Mouse (Mus musculus) kidney, adult 8-10 months (tissue): ENCODE measurements around the gene Crybg1.
"Not testable (repeated sequence)": the region's sequence is repeated elsewhere in the genome, so short reads cannot be mapped to it uniquely, and the experiment has no call there.

ENCODE experiments used
- DNase-seq, 2 experiments: peaks; one replicate each; pipeline ENCODE4 v3.0.0; 2022

The Crybg1 gene

DNA sequence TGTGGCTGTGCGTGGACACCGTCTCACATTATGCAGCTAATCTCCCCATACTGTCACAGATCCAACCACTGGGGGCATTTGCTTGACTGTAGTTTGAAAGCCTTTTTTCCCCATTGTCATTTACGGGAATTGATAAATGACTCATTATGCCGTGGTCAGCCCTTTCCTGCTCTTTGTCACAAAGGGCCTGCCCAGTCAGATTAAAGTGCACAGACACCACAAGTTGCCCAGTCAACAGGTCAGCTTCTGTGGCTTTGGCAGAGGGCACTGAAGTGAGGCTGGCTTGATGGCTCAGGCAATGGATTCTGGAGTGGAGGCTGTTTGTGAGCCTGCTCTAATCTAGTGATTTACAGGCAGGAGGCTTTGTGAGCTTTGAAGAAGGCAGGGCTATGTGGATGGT, 204.9 kb downstream of the Crybg1 start:
- DNase-seq = no peak

DNA sequence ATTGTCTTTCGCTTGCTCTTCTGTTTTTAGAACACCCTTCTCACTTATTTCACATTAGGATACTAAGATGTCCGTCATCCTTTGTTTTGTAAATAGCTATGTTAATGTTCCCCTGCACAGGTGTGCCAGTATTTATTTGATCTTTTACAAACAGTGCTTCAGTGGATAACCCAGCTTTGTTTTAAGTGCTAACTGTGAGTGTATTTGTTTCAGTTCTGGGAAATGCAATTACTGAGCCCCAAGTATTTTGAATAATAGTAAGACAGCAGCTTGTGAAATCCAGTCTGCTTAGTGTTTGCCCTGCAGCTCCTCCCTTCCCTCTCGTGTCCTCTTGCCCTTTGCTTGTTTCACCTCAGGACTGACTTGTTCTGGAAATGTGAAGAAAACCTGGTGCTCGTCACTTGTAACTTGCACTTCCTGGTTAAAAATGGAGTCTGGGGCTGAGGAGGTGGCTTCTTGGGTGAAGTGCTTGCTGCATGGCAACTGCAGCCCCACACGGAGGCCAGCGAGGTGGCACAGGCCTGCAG, 209.5 kb downstream of the Crybg1 start:
- no peak for DNase-seq

DNA sequence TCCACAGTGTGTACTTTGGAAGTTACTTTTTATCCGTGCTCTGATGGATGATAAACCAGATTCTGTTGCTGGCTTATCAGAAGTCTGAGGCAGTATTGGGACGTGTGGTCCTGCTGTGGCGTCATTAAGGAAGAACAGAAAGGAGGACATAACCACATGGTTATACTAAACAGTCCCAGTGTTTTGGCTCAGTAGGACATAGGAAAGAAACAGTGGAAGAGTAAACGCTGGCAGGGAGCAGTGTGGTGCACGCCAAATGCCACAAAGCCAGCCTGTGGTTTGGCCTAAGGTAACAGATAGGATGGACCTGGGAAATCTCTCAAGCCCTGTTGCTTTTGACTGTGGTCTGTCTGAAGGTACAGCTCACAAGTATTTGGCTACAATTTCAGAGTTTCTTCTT, 220.1 kb downstream of the Crybg1 start:
- no peak for DNase-seq

DNA sequence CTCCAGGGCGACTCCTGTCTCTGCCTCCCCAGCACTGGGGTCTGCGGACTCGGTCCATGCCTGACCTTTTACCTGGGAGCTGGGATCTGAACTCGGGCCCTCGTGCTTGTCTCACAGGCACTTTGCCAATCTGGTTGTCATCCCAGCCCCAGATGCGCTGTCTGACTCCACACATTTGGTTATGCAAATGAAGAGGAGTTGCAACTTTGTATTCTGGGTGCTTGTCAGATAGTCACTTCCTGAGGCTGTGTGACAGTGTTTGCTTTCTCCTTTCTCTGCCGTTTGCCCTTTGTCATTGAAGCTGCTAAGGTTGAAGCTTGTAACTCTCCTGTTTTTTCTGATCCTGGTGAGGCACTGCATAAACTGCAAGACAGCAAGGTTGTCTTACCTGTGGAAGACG, 220.9 kb downstream of the Crybg1 start:
- DNase-seq = no peak

DNA sequence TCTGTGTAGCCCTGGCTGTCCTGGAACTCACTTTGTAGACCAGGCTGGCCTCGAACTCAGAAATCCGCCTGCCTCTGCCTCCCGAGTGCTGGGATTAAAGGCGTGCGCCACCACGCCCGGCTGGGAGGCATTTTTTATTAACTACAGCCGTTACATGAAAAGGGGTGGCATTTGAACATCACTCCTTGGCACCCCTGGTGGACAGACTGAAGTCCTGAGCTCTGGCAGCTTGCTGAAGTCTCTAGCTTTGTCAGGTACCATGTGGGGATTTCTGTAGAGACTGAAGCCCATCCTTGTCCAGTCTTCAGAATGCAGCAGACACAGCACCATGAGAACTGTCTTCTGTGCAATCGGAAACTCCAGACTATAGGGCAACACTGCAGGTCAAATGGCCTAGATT, 222.9 kb downstream of the Crybg1 start:
- not testable (repeated sequence) for DNase-seq

DNA sequence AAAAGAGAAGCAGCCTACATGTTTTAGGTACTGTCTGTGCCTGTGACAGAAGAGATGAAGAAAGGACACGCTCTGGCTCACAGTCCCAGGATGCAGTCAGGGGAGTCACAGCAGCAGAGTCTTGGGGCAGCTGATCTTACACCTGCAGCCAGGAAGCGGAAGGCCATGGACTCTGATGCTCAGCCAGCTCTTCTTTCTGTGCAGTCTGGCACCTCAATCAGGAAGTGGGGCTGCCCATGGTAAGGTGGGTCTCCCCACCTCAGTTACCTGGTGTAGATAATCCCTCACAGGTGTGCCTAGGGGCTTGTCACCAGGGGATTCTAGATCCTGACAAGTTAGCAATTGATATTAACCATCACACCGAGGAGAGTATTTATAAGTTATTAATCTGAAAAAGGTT, 225.6 kb downstream of the Crybg1 start:
- DNase-seq = no peak

DNA sequence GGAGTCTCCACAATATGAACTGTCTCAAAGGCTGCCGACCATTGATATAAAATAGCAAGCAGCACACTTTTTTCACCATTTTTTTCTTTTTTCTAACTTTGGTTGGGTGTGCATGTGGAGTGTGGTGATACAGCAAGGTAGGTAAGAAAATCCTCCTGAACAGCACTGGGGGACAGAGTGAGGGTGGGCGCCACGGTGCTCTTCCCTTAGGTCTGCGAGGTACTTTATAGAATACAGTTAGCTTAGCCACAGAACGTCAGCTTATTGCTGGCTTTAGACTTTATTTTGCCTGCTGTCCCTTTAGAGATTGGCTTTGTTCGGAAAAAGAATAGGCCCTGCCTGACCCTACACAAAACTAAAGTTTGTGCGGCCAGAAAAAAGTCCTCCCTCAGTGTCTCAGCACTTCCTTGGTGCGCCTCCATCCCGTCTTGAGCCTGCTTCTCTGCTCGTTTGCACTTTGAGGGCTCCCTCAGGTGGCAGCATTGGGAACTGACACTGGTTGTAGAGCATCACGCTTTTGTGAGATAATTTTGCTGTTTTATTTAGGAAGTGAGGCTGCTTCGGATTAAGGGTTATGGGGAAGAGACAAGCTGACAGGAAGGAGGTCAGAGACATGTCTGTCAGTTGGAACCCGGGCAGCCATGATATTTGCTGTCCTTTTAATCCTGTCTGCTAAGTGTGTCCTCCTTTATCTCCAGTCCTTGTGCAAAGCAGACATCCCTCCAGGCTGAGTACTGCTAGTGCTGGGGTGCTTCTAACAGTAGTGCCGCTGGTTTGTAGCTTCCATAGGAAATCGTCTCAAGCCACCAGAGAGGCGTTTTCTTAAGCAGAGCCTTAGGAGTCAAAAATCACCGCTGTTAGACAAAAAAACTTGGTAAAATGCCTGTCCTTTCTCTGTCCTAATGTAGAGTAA, 229.7 kb downstream of the Crybg1 start:
- DNase-seq = peak; percentile 54 to 83

DNA sequence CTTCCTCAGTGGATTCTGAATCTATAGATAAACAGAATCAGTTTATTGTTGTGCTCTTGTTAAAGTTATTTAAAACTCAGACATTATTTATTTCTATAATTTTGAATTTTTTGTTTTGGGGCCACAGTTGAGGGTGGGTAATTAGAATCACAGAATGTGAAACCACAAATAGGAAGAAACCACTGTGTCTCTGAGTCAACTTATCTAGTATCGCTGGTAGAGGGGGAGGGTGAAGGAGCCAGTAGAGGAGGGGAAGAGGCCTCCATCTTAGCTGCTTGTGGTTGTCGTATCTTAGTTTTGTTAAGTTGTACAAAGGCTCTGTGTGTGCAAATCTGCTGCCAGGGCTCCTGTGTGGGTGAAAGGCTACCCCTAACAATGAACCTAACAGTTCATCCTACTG, 231.9 kb downstream of the Crybg1 start:
- no peak for DNase-seq

DNA sequence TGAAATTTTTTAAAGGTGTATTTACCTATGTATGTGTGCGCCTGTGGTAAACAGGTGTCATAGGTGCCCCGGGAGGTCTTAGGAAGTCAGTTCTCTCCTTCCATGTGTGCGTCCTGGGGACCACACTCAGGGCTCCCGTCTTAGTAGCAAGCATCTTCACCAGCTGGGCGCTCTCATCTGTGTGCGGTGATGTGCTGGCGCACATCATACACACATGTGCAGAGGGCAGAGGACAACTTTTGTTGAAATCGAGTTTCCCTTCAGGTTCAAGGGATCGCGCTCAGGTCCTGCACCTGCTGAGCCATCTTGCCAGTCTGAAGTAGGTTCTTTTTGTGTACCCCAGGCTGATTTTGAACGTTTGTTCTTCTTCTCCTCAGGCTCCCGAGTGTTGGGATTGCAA, 232.5 kb downstream of the Crybg1 start:
- DNase-seq = no peak

DNA sequence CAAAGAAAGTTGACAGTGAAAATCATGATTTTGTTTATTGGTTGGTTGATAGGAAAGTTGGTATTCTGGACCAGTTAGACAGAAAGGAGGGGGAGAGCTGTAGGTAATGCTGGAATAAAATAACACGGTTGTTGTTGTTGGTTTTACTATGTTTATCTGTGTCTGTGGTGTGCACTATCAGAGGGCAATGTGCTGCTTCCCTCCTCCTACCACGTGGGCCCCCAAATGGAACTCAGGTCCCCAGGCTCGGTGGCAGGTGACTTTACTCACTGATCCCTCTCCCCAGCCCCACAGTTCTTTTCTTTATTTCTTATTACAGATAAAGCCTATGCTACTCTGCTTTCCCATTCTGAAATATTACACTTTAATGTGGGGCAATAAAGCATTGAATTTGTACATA, 236.4 kb downstream of the Crybg1 start:
- no peak for DNase-seq

DNA sequence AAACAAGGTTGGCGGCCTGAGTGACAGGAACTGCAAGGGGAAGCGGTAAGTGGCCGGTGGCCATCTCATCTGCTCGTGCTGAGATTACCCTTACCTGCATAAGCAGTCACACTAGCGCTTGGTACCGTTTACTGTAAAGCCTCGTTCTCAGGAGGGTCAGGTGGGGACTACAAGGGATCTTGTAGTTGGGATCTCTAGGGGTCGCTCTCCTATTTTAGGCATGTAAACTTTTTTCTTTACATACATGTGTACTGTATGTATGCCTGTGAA, 237.8 kb downstream of the Crybg1 start:
- no peak for DNase-seq

DNA sequence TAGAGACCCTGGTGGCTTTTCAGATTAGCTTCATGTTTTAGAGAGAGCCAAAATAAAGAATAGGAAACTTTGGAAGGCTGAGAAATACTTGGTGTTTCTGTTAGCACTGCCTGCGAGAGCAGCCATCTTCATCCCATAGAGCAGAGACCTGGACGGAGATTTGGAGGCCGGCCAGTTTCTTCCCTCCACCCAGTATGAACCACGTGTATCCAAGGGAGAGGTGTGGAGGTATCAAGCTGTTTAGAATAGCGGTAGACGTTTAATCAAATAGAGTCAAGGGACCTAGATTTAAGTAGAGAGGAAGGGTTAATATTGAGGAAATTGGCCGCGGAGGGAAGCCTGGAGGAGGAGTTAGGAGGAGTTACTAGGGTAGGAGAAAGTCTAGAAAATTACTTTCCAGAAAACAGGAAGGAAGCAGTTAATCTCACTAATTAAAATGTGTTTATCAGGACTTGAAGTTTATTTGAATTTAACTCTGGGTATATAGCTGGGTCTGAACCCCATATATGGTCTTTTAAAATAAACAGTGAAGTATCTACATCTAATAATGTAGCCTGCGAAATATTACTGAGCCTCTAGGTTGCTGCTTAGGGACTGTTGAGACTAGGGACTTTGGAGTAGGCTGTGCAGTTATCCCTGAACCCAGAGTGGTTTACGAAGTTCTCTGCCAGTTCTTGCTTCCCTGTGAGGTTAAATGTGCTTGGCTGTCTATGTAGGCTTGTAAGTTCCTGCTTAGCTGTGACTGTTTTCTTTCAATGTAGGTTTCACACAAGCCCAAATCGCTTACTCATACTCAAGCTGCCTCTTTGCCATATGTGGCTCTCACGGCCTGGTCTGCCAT, 238.4 kb downstream of the Crybg1 start:
- no peak for DNase-seq

DNA sequence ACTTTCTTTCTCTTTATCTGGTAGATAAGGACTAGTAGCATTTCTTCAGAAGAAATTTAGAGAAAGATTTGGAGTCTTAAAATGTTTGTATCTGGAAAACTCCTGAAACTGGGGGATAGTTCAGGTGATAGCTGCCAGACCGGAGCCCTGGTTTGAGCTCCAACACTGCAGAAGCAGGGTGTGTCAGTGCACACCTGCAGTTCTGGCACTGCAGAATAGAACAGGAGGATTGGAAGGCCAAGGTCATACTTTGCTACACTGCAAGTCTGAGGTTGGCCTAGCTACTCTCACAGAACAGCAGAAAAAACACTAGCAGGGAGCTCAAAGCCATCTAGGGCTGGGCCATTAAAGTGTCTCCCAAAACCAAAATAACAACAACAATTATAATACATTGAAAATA, 244.1 kb downstream of the Crybg1 start:
- DNase-seq = no peak

DNA sequence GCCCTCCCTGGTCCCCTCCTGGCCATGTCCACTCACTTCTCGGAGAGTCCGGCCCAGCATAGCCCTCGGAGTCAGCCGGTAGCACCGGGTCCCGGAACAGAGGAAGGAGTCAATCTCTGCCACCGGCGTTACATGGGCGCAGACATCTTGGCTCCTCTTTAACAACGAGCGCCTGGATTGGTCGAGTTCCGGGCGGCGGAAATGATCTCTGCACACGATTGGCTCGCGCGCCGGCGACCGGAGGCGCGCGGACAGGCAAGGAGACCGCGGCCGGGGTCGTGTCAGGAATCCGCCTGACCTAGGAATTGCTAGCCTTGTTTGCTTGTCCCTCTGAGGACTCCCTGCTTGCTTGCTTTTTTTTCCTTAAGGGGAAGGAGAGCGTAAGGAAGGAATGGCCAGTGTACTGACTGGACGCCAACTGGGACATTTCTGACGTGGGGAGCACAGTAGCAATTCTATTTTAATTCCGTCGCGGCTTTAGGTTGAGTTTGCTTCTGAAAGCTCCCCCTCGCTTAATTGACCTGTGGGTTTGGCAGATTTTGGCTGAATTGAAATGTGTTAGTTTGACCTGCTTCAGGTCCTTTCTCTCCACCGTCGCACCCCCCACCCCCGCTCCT, 247.0 kb downstream of the Crybg1 start, which contains the start of the genes Qrsl1 and Rtn4ip1:
TSS of gene Qrsl1 (minus strand) at position 168 of the 617 bp plus-strand sequence.
TSS of gene Rtn4ip1 (plus strand) at position 230 of the 617 bp plus-strand sequence.
- DNase-seq = peak; percentile 94 to 95

DNA sequence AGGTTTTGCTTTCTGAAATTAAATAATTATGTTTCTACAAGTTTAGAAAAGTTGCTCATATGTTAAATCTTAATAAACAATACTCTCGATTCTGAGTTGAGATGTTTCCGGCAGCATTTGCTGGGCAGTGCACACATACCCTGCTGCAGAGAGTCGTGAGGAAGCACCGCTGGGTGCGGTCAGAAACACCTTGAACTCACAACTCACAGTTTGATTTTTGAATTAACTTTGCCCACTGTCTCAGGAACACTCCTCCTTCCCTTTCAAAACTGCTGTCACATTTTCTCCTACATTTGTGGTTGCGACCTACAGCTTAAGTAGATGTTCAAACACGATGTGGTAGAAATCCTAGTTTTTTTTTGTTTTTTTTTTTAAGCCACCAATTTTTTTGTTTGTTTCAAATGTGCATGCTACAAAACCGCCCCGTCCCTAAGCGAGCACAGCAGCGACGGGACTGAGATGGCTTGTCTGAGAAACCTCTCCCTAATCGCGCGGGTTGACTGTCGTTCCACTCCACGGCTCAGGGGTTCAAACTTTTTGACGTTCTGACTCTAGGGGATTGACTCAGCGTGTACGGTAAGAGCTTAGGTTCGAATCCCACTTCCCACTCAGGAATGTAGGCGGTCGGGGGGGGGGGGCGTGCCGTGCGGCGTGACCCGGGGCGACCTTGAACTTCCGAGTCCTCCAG, 247.6 kb downstream of the Crybg1 start:
- DNase-seq = no peak
